Mouse (Mus musculus): Measurements from ENCODE around the gene Cst3. TPM values are rescaled to one million over a fixed set of nuclear protein-coding genes. Genes with fewer than 3 reads are reported as not detected.

Gene Cst3
- polyA plus RNA-seq, 1 experiment from 2014 or later: 355 TPM

DNA sequence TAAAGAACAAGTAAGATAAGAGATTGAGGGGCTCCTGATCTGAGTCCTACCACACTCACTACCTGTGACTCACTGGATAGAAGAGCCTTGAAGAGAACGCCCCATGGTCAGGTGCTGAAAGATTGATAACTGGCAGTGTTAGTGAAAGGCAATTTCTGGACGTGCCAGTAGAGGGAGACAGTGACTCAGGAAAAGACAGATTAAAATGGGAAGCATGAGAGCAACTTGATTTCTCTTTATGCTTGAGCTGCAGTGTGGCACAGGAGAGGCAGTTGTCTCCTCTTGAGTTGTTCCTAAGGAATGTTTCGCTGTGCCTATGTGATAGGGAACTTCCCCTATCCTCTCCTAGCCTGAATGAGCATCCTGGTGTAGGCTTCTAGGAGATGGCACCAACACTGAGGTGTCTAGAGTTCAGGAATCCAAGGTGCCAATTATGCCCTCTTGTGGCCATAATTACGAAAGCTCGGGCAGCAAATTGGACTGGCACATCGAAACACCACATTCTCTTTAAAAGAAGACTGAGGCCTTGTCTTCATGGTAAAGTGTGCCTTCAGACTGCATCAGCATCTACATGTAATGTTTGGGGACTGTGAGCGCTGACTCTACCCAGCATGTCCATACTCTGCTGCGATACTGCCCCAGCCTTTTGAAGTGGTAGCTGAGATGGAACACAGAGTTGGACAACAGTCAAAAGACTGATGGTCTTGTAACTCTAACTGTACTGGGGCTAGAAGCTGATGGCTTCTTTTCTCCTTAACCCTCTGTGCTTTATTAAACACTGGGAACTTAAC, 24.2 kb downstream of the Cst3 start:
- no peak overlapping the region for H3K9ac ChIP-seq (replicated peaks)
- no peaks in the 10 kb centered on the region for H3K36me3 ChIP-seq
- H3K9me3 ChIP-seq: no peaks in the 10 kb centered on the region
- H3K4me3 ChIP-seq: no peak overlapping the region
- no peak overlapping the region for H3K27ac ChIP-seq (replicated peaks)
- peak; percentile 71 for ATAC-seq (ENCODE audit: low FRiP score, low read depth)
- WGBS: 51% methylated on average over 8 of the region's 8 CpGs
- H3K27me3 ChIP-seq: no peaks in the 10 kb centered on the region
- no peaks in the 10 kb centered on the region for H3K4me1 ChIP-seq
- no peak overlapping the region for H3K4me2 ChIP-seq (replicated peaks)

GRCm38 (mm10) chr2:148839224-148839623, 36.3 kb downstream of the Cst3 start:
- no peak overlapping the region for H3K9ac ChIP-seq (replicated peaks)
- no peaks in the 10 kb centered on the region for H3K36me3 ChIP-seq
- no peaks in the 10 kb centered on the region for H3K27me3 ChIP-seq
- H3K9me3 ChIP-seq: no peaks in the 10 kb centered on the region
- no peak overlapping the region for H3K27ac ChIP-seq (replicated peaks)
- WGBS: 84% methylated on average over 2 of the region's 2 CpGs
- H3K4me1 ChIP-seq: no peaks in the 10 kb centered on the region
- no peak for ATAC-seq (ENCODE audit: low FRiP score, low read depth)
- H3K4me3 ChIP-seq: no peak overlapping the region
- no peak overlapping the region for H3K4me2 ChIP-seq (replicated peaks)

- Histone ChIP-seq H3K9me3 (no peaks in the 10 kb centered on the region), H3K4me2 (replicated peaks) (no peak overlapping the region), H3K27me3 (no peaks in the 10 kb centered on the region), H3K36me3 (no peaks in the 10 kb centered on the region), H3K27ac (replicated peaks) (no peak overlapping the region), H3K9ac (replicated peaks) (no peak overlapping the region), H3K4me1 (no peaks in the 10 kb centered on the region), H3K4me3 (no peak overlapping the region)
- 78% methylated on average over 5 of the region's 5 CpGs for WGBS
- ATAC-seq (ENCODE audit: low FRiP score, low read depth): no peak
These were observed 37.3 kb downstream of the Cst3 start for GRCm38 (mm10) chr2:148838075-148838777.

DNA sequence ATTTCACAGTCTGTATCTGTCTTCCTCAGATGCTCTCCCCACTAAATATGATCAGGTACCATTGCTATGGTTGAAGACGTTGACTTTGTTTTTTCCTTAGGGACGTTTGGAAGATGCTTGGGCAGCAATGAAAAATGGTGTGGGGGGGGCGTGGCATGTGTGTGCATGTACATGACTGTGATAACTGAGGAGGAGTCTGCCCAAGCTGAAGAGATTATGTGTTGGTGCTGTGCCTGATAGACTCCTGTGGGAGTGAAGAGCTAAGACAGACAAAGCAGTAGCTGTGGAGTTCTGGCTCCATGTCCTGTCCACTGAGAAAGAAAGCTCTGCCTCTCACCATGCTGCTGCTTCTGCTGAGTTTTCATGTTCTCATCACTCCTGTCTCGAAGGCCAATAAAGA, 40.6 kb downstream of the Cst3 start, which contains the start of gene Cst9:
TSS of gene Cst9 (plus strand) at position 236 of the 400 bp plus-strand sequence.
- H3K4me1 ChIP-seq: no peaks in the 10 kb centered on the region
- H3K4me3 ChIP-seq: no peak within 1 kb of the TSS
- WGBS: 66% methylated on average over 4 of the region's 4 CpGs
- no peak within 1 kb of the TSS for H3K9ac ChIP-seq (replicated peaks)
- H3K27me3 ChIP-seq: no peaks in the 10 kb centered on the region
- no peaks in the 10 kb centered on the region for H3K36me3 ChIP-seq
- no peaks in the 10 kb centered on the region for H3K9me3 ChIP-seq
- no peak within 1 kb of the TSS for H3K4me2 ChIP-seq (replicated peaks)
- no peak within 1 kb of the TSS for H3K27ac ChIP-seq (replicated peaks)
- ATAC-seq (ENCODE audit: low FRiP score, low read depth): no peak

DNA sequence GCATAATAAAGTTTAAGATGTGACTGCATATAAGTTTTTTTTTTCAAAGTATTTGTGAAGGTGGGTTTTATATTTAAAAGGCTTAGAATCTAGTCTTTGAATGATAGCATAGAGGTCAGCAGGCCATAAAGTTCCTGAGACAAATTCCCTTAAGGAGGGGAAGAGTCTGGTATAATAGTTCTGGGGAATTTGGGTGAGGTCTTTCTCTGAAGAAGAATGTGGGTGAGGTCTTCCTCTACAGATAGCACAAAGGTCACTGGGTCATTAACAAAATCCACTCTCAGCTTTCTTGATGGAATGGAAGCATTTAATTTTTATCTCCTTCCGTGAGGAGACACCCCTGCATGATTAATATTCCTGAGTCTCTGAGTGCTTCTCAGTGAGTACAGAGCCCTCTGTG, 49.5 kb downstream of the Cst3 start:
- H3K27ac ChIP-seq (replicated peaks): no peak overlapping the region
- H3K36me3 ChIP-seq: no peaks in the 10 kb centered on the region
- no peak overlapping the region for H3K9ac ChIP-seq (replicated peaks)
- no peak overlapping the region for H3K4me2 ChIP-seq (replicated peaks)
- H3K4me1 ChIP-seq: no peaks in the 10 kb centered on the region
- no peak for ATAC-seq (ENCODE audit: low FRiP score, low read depth)
- no peak overlapping the region for H3K4me3 ChIP-seq
- WGBS: 77% methylated on average over 1 of the region's 1 CpGs
- H3K27me3 ChIP-seq: no peaks in the 10 kb centered on the region
- H3K9me3 ChIP-seq: no peaks in the 10 kb centered on the region

Other genes with a start within 250 kb of the Cst3 start
- 87.3 and 97.9 TPM in 2 replicates for gene Nxt1, start 203.1 kb downstream of the Cst3 start, polyA plus RNA-seq (2016; fragmentation: Nextera tagmentation; extraction: Ambion mirVana)
- 22.1 and 23.6 TPM in 2 replicates for gene Gzf1, start 194.7 kb downstream of the Cst3 start, polyA plus RNA-seq (2016; fragmentation: Nextera tagmentation; extraction: Ambion mirVana)
- gene Napb, start 143.2 kb downstream of the Cst3 start, polyA plus RNA-seq (2016; fragmentation: Nextera tagmentation; extraction: Ambion mirVana): 22.9 and 26.6 TPM in 2 replicates
- not detected in 2 replicates for gene Cstl1, start 125.3 kb downstream of the Cst3 start, polyA plus RNA-seq (2016; fragmentation: Nextera tagmentation; extraction: Ambion mirVana)
- gene Cst11, start 104.2 kb downstream of the Cst3 start, polyA plus RNA-seq (2016; fragmentation: Nextera tagmentation; extraction: Ambion mirVana): not detected in 2 replicates
- gene 8030411F24Rik, start 93.7 kb downstream of the Cst3 start, polyA plus RNA-seq (2016; fragmentation: Nextera tagmentation; extraction: Ambion mirVana): not detected in 2 replicates
- not detected in 2 replicates for gene Cst12, start 86.3 kb downstream of the Cst3 start, polyA plus RNA-seq (2016; fragmentation: Nextera tagmentation; extraction: Ambion mirVana)
- not detected in 2 replicates for gene Cst8, start 76.9 kb downstream of the Cst3 start, polyA plus RNA-seq (2016; fragmentation: Nextera tagmentation; extraction: Ambion mirVana)
- not detected in 2 replicates for gene Cst13, start 55.6 kb downstream of the Cst3 start, polyA plus RNA-seq (2016; fragmentation: Nextera tagmentation; extraction: Ambion mirVana)
- not detected in 2 replicates for gene Cst9, start 40.5 kb downstream of the Cst3 start, polyA plus RNA-seq (2016; fragmentation: Nextera tagmentation; extraction: Ambion mirVana)
- gene 9230104L09Rik, start 10.7 kb downstream of the Cst3 start, polyA plus RNA-seq (2016; fragmentation: Nextera tagmentation; extraction: Ambion mirVana): not detected in 2 replicates
- not detected in 2 replicates for gene Gm1330, start 127.6 kb upstream of the Cst3 start, polyA plus RNA-seq (2016; fragmentation: Nextera tagmentation; extraction: Ambion mirVana)
- not detected in 2 replicates for gene Gm10750, start 141.5 kb upstream of the Cst3 start, polyA plus RNA-seq (2016; fragmentation: Nextera tagmentation; extraction: Ambion mirVana)